Mouse (Mus musculus): ENCODE data around the gene Cby3.

DNA sequence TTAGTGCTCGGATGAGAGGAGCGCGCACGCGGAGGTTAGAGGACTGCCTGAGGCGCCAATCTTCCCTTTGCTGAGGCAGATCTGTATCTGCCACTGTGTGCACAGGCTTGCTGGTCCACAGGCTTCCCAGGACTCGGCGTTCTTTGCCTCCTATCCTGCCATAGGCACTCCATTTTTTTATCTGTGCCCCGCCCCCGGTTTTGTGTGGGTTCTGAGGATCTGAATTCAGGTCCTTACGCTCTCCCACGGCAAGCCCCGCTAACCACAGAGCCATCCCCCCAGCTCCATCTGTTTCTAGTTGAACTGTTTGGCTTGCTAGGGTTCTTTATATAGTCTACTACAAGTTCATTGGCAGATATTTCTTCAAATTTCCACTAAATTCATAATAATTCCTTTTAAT lies 44.5 kb downstream of the Cby3 start:
- TF ChIP-seq CTCF (IDR thresholded peaks at IDR 0.05; ENCODE audit: low read depth): no peak
- no peak for TF ChIP-seq EP300 (IDR thresholded peaks at IDR 0.05; ENCODE audit: low read depth)

Data from heart, postnatal 0 days (tissue).